Mouse (Mus musculus): ENCODE results near the gene Dnajb8.

Dnajb8 gene

DNA sequence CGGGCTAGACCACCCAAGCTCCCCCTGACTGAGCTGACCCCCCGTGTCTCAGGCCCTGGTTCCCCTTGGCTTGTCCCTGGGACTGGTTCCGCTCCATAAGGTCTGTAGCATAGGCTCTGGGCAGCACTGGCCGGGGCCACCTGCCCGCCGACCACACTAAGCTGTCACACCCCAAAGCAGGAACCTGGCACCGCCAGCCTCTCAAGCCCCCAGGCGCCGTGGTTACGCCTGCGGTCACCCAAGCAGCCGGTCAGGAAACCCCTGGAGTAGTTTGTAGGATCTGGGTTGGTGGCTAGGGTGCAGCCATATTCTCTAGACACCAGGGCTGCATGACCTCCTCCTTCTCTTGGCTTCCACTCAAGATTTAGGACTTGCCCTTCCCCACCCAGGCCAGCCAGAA lies 7.2 kb downstream of the Dnajb8 start:
- no peak for DNase-seq (ENCODE audit: low read depth, low spot score)

DNA sequence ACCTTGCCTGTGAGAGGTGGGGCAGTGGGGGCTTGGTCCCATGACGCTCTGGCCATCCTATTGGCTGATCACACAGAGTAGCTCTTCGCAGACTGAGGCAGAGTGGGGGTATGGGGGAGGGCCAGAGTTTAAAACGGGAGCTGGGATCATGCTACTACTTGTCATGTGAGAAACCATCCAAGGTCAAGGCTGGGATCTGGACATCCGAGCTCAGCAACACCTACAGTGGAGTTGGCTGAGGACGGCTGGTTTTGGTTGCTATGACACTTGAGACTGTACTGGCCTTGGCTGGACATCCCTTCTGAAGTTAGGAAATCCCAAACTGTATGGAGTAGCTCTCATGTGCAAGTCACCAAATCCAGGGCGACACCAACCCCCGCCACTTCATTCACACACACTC lies 9.8 kb downstream of the Dnajb8 start:
- peak; percentile 24 for DNase-seq (ENCODE audit: low read depth, low spot score)

DNA sequence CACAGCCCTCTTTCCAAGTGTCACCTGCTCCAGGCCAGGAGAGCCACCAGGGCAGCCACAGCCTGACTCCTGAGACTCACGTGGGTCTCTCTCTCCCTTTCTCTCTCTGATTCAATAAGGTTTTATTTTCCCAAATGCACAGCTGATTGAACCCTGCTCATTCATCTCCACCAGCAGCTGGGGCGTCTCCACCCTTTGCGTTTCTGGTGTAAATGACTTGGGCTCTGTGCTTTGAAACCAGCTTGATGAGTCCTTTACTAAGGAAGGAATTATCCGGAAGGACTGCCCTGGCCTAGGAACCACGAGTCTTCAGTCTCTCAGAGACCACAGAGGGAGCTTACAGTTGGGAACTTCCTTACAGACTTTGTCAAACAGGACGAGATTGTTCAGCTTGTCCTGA lies 10.2 kb downstream of the Dnajb8 start:
- DNase-seq (ENCODE audit: low read depth, low spot score), result peak; percentile 52

DNA sequence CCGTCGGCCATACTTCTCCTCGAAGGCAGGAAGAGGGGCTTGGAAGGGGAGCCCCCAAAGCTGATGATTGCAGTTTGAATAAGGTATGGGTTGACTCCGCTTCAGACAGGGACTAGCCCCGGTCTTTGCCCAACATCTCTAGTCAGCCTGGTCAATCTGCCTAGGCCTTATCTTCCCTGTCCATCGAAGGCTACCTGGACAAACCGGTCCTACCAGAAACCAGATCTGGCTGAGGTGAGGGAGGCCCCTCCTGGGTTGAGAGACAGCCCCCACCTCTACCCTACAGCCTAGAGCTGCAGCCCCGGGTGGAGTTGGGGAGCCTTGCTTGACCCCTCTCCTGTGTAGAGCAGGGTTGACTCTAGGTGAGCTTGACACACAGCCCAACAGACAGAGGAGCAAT lies 11.9 kb downstream of the Dnajb8 start:
- DNase-seq (ENCODE audit: low read depth, low spot score), result no peak

DNA sequence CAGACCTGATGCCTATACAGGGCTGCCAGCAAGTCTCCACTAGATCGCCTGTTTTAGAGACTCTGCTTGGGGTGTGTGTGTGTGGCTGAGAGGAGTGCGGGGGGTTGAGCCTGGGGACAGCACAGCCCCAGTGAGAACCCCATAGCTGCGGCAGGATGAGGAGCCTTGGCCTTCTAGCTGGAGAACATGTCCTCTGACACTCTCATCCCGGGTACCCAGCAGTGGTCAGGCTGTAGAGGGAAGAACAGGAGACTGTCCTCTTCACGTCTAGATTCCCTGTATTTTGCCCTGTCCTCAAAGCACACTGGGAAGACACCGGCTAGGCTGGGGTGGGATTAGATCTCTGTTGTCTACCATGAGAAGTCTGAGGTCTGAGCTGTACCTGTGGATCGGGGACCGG lies 13.4 kb downstream of the Dnajb8 start:
- DNase-seq (ENCODE audit: low read depth, low spot score), result no peak

DNA sequence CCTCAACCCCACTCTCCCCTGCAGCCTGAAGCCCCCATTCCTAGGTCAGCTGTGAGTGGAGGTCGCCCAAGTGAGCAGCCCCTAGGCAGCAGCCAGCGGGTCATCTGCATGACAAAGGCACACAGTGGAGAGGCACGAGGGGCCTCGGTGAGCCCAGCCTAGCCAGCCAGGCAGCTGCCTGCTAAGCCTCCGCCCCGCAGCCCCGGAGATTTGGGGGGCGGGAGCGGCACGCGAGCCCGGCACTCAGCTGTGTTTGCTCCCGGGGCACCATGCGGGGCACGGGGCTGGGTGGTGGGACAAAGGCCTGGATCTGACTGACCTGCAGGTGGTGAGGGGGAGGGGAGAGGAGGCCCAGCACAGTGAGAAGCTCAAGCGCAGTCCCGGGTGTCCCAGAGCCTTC lies 13.9 kb downstream of the Dnajb8 start:
- peak; percentile 59 for DNase-seq (ENCODE audit: low read depth, low spot score)

DNA sequence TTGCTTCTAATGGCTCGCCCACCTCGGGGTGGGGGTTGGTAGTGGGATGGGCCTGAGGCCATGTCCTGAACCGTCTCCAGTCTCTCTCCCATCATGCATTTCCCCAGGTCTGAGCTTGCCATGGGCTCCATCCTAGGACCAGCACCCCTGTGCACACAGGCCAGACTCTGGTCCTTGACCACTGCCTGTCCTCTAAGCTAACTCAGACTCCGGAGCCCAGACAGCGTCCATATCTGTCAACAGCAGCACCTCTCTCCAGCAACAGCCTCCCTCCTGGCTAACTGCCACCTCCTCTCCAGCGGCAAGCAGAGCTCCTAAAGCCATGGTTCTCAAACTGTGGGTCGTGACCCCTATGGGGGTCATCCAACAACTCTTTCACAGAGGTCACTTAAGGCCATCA lies 14.4 kb downstream of the Dnajb8 start:
- peak; percentile 14 for DNase-seq (ENCODE audit: low read depth, low spot score)

DNA sequence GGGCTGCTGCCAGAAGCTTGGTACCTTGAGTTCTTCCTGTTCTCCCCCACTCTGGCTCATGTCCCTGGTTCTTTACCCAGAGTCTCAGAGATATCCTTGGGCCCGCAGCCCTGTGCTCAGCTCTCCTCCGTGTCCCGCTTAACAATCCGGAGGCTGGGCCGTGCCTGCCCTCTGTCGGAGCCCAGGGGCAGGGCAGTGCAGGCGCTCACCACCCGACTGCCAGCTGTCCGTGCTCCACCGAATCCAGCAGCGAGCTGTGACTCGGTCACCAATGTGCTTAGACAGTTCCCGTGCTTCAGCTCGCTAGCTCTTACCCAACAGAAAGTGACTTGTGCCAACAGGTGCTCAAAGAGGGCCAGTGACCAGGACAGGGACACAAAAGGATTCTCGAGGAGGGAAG lies 20.5 kb downstream of the Dnajb8 start:
- peak; percentile 67 for DNase-seq (ENCODE audit: low read depth, low spot score)

DNA sequence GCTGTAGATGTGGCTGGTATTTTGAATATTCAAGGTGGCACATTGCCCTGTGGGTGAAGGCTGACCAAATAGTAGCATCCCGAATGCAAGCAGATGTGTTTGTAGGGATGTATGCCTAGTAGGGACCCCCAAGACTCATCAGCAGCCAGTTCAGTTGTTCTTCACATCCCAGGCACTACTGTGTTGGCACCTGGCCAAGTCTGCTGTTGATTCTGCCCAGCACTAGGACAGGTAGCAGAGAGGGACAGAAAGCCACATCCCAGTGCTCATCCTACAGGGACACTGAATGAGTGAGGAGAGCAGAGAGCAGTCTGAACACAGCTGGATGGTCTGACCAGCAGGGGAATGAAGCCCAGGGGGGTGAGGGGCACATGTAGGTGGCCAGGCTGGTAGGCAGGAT lies 27.2 kb downstream of the Dnajb8 start:
- DNase-seq (ENCODE audit: low read depth, low spot score), result no peak

DNA sequence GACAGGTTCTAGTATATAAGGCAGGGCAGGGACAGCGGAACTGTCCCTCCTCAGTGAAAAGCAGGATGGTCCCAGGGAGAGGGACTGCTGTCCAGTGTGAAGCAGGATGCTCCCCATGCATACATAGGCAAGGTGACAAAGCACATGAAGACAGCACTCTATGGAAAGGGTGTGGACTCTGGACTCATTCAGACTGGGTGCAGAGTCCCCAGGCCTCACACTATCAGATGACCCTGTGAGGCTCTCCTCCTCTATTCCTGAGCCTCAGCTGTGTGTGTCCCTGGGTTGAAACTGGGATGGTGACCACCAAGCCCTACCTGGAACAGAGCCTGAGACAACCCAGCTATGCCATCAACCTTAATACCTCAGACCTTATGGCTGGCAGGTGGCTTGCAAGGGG lies 29.3 kb downstream of the Dnajb8 start:
- no peak for DNase-seq (ENCODE audit: low read depth, low spot score)

DNA sequence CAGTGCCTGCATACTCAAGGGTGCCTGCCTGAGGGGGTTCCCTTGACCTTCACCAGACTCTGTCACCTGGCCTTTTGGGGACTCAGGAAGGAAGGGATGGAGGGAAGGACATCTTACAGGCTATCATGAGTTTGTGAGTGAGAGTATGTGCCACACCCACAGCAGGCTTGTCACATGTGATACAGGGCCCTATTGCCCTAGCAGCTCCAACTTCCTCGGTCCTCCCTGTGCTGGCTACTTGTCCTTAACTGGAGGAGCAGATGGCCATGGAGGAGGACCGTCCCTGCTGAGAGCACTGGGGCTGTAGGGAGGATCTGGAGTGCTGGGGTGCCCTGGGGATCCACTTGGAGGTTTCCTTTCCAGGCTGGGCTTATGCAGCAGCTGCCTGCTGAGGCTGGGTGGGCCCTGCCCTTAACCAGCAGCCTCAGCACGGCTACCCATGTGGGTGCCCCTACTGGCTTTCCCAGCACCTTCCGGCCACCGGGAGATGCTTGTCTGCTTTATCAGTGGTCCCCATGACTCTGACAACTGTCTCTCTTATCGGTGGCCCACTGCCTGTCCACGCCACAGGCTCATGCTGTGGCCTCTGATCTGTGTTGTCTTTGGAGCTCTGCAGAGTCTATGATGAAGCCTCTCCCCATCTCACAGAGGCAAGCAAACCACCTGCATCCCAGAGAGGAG lies 29.9 kb downstream of the Dnajb8 start:
- no peak for DNase-seq (ENCODE audit: low read depth, low spot score)

DNA sequence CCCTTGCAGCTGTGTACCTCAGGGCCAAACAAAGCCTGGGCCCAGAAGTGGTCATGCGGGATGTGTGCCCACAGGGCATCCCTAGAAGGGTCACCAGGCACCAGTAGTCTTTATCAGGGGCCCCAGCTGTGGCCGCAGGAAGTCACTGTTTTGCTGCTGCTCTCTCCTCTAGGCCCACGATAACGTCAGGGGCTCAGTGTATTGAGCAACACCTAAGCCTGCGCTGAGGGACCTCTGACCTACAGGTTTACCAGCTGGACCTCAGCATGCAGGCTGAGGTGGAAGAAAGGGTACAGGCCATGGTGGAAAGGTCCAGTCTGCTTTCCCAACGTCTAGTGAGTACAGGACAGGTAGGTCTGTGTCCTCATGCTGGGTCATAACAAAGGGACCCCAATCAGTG lies 32.0 kb downstream of the Dnajb8 start:
- no peak for DNase-seq (ENCODE audit: low read depth, low spot score)

DNA sequence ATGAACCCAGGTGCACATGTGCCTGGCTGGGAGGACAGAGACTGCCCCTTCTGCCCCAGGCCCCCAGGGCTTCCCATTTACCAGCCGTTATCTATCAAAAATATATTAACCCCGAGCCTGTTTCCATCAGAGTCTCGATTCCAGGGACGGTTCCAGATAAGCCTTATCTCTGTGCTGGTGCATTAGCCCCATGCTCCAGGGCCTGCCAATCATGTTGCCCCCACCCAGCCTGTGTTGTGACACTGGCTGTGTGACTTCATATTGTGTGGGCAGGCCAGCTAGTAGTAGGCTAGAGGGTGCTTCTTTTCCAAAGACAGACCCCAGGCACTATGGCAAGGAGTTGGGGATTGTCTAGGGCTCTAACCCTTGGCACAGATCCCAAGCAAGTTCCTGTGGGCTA lies 33.4 kb downstream of the Dnajb8 start:
- no peak for DNase-seq (ENCODE audit: low read depth, low spot score)

DNA sequence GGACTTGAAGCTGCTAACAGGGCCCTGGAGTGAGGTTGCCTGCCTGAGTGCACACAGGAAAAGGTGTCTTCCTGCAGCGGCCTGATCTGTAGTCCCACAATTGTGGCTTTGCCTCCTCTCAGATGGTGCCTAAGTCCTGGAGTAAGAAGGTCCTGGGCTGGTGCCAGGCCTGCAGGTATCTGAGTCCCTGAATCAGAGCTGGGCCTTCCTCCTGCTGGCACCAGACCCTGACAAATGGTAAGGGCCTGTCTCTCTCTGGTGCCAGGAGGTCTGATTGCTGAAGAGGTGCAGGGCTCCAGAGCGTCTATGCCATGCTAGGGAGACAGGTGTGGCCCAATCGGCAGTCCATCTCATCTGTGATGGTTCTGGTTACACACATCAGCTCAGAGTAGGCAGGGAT lies 37.6 kb downstream of the Dnajb8 start:
- DNase-seq (ENCODE audit: low read depth, low spot score), result no peak

DNA sequence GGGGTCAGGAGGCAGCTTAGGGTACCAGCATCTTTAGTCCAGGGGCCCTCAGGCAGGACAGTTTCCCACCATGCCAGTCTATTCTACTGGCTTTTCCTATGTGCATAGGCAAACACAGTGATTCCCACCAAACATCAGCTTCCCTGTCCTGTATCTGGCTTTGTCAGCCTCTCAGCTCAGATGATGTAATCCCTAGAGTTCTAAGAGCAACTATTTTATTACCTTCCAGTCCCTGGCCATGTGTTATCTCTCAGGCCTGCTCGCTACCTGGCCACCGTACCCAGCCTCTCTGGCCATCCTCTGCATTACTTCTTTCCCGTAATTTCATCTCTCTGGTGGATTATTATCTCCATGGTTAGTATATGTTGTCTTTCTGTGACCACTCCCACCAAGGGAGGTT lies 38.6 kb downstream of the Dnajb8 start:
- DNase-seq (ENCODE audit: low read depth, low spot score), result no peak

DNA sequence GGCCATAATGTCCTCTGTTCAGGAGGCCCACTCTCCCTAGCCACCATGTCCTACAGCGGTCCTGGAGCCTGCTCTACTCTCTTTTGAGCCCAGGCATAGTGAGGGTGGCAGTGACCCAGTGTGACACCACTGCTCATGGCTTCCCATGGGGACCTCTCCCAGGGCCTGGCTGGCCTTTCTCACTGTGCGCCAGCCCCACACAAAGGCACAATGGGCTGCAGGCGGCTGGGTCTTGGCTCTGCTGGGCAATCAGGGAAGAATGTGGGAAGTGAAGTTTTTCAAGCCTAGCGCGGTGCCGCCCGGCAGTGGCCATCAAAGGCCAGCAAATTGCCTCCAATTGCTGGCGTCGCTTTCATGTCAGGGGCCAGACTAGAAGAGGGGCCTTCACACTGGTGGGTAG lies 40.1 kb downstream of the Dnajb8 start:
- DNase-seq (ENCODE audit: low read depth, low spot score), result no peak

DNA sequence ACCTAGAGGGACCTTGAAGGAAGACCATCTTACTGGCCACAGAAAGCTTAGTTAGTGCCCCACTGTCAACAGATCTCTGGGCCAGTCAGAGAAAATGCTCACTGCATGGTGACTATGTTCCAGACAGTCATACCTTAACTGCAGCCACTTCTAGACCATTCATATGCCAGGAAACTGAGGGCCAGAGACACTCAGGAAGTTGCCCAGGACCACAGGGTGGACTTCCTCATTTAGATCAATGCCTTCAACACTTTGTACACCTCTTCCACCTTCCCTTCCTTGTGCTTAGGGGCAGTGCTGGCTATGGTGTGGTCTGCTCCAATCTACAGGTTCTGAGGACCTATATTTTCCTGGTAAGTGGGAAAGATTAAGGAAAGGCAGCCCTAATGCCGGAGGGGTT lies 43.3 kb downstream of the Dnajb8 start:
- DNase-seq (ENCODE audit: low read depth, low spot score), result no peak

DNA sequence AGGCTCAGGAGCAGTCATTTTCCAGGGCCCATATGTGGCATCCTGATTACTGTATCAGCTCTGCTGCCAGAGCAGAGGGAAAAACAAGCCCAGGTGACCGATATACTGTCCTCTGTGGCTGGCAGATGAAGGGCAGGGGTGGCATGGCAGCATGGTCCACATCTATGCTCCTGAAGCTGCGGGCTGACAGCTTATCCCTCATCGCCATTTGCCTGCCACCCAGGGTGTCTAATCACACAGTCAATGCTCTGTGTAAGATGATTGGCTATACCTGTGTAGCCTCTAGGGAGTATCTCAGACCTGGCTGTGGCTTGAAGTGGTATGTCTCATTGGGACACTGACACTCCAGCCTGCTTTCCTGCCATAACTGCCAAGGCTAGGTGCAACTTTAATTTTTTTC lies 44.0 kb downstream of the Dnajb8 start:
- no peak for DNase-seq (ENCODE audit: low read depth, low spot score)

DNA sequence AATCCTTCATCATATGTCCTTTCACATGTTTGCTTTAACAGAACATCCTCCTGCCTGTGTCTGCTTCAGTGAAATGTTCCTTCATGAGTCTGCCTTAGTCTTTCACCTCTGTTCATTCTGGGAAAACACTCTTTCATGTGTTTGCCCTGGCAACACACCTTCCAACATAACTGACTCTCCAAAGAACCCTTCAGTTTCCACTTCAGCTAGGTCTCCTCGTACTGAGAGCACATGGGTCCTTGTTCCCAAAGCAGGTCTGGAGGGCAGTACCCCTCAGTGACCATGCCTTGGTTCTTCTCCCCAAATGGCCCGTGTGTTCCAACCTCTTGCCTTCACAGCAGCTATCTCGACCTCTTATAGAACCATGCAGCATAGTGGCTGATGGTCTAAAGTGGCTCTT lies 45.0 kb downstream of the Dnajb8 start:
- no peak for DNase-seq (ENCODE audit: low read depth, low spot score)

DNA sequence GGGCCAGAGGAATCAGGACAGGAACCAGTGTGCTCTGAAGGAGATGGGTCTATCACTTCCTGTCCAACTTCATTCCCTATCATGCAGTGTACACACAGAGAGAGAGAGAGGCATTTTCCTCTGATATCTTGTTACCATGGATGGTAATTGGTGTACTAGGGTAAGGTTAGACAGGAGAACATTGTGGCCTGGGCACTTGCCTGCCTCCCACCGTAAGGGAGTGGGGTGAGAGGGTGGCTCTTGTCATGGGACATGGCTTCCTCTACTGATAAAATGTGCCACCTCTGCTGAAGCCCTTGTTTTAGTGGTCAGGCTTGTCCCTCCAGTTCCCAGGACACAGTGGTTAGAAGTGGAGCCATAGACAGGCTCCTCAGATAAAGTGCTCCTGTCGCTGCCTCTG lies 45.9 kb downstream of the Dnajb8 start:
- DNase-seq (ENCODE audit: low read depth, low spot score), result no peak

DNA sequence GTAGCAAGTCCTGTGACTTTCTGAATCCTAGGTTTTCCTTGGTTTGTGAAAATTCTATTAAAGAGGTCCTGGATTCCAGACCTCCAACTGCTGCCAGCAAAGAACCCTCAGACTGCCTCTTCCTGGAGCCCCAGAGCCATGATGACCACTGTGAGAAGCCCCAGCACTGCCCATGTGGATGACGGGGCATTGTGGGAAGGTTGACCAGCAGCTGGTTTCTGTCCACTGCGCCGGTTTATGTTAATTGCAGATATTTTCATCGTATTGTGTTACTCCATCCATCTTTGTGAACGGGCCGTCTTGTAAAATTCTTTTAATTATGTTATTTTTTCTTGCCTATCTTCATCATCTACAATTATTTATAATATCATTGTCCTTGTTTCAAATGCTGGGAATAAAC lies 52.6 kb downstream of the Dnajb8 start:
- no peak for DNase-seq (ENCODE audit: low read depth, low spot score)

DNA sequence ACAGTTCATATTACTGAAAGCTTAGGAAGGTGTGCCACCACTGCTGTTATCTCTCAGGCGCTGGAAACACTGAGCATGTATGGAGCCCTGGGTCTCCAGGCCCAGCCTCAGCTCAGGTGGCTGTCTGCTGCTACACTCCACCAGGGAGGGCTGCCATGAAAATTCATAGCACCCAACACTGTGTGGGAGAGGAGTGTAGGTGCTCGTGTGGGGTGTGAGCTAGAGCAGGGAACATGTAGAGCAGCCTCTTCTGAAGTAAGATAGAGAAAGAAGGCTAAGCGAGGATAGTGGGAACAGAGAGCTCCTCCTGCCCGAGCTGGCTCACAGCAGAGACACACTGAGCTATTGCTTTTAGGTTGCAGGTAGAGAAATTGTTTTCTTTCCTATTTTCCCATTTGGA lies 54.2 kb downstream of the Dnajb8 start:
- DNase-seq (ENCODE audit: low read depth, low spot score), result no peak

DNA sequence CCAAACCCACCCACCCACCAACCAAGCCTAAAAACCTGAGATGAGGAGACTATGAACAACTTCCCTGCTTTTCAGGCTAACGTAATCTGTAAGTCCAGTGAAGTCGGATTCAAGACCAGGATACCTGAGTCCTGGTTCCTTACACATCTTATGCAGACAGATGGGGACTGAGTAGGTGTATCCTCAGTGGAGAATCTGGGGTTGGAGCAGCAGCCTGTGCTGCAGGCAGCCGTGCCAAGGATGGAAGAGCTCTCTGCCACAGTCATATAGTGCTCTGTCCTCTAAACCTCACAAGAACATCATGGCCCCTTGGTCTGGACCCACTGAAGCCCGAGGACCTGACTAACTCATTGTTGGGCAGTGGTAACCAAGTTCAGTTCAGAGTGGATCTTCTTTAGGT lies 55.2 kb downstream of the Dnajb8 start:
- DNase-seq (ENCODE audit: low read depth, low spot score), result no peak

DNA sequence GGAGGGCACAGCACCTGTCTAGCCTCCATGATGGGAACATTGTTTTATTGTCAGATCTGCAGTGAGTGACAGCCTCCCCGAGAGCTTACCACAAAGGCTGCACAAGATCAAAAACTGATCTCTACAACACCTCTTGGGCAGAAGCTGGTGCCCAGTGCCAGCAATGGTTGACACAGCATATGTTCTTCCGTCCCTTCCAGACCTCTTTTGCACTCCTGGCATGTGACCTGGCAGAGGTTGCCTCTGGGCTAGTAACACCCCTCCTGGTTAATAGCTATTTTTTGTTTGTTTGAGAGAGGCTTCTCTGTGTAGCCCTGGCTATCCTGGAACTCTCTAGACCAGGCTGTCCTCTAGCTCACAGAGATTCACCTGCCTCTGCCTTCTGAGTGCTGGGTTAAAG lies 56.1 kb downstream of the Dnajb8 start:
- no peak for DNase-seq (ENCODE audit: low read depth, low spot score)

Data from ES-CJ7 (cell line).